Mouse (Mus musculus): Measurements from ENCODE around the gene Hist1h2bn.

Gene Hist1h2bn

GRCm38 (mm10) chr13:21727948-21728572, 25.9 kb upstream of the Hist1h2bn start:
- DNase-seq (ENCODE audit: low read depth), result no peak

- DNase-seq (ENCODE audit: low read depth), result no peak
These were observed 24.4 kb upstream of the Hist1h2bn start for GRCm38 (mm10) chr13:21729544-21729943.

- peak; percentile 23 for DNase-seq (ENCODE audit: low read depth)
These were observed 20.5 kb upstream of the Hist1h2bn start for GRCm38 (mm10) chr13:21733466-21733865.

GRCm38 (mm10) chr13:21734010-21734905, 19.7 kb upstream of the Hist1h2bn start:
- peak; percentile 88 for DNase-seq (ENCODE audit: low read depth)

- DNase-seq (ENCODE audit: low read depth), result peak; percentile 81
These were observed 18.8 kb upstream of the Hist1h2bn start, which contains the start of gene Hist1h4j for GRCm38 (mm10) chr13:21734906-21735767. TSS of gene Hist1h4j (plus strand) at chr13:21735064.

GRCm38 (mm10) chr13:21745006-21745405, 8.9 kb upstream of the Hist1h2bn start:
- no peak for DNase-seq (ENCODE audit: low read depth)

- DNase-seq (ENCODE audit: low read depth), result peak; percentile 62
These were observed 4.3 kb upstream of the Hist1h2bn start for GRCm38 (mm10) chr13:21749387-21750158.

GRCm38 (mm10) chr13:21750159-21751017, 3.5 kb upstream of the Hist1h2bn start, which contains the start of gene Hist1h4k:
TSS of gene Hist1h4k (minus strand) at chr13:21750505.
- DNase-seq (ENCODE audit: low read depth), result peak; percentile 89

GRCm38 (mm10) chr13:21751417-21751816, 2.5 kb upstream of the Hist1h2bn start:
- no peak for DNase-seq (ENCODE audit: low read depth)

- DNase-seq (ENCODE audit: low read depth), result no peak
These were observed 2.1 kb upstream of the Hist1h2bn start for GRCm38 (mm10) chr13:21751827-21752226.

GRCm38 (mm10) chr13:21752356-21752755, 1.6 kb upstream of the Hist1h2bn start:
- no peak for DNase-seq (ENCODE audit: low read depth)

GRCm38 (mm10) chr13:21753051-21753523, 836 bp upstream of the Hist1h2bn start:
- no peak for DNase-seq (ENCODE audit: low read depth)

GRCm38 (mm10) chr13:21754294-21755001, 525 bp downstream of the Hist1h2bn start:
- peak; percentile 55 for DNase-seq (ENCODE audit: low read depth)

- no peak for DNase-seq (ENCODE audit: low read depth)
These were observed 1.8 kb downstream of the Hist1h2bn start for GRCm38 (mm10) chr13:21755707-21756106.

GRCm38 (mm10) chr13:21778814-21779766, 25.2 kb downstream of the Hist1h2bn start:
- peak; percentile 95 for DNase-seq (ENCODE audit: low read depth)

- peak; percentile 52 for DNase-seq (ENCODE audit: low read depth)
These were observed 26.1 kb downstream of the Hist1h2bn start, which contains the start of gene Hist1h1b for GRCm38 (mm10) chr13:21779767-21780731. TSS of gene Hist1h1b (minus strand) at chr13:21780625.

- DNase-seq (ENCODE audit: low read depth), result no peak
These were observed 27.2 kb downstream of the Hist1h2bn start for GRCm38 (mm10) chr13:21781021-21781555.
